Mouse (Mus musculus): ENCODE measurements around the gene D7Ertd443e.

Gene D7Ertd443e

GRCm38 (mm10) chr7:134385561-134385960 lies at the start of gene D7Ertd443e:
Gene D7Ertd443e, minus strand, starts transcription at chr7:134385661.
- DNase-seq (ENCODE audit: low spot score in 2 of 2), result no peak

- DNase-seq (ENCODE audit: low spot score in 2 of 2), result no peak
Observed at GRCm38 (mm10) chr7:134431681-134432080, 46.2 kb upstream of the D7Ertd443e start.

GRCm38 (mm10) chr7:134428676-134429075 lies 43.2 kb upstream of the D7Ertd443e start:
- no peak for DNase-seq (ENCODE audit: low spot score in 2 of 2)

DNA sequence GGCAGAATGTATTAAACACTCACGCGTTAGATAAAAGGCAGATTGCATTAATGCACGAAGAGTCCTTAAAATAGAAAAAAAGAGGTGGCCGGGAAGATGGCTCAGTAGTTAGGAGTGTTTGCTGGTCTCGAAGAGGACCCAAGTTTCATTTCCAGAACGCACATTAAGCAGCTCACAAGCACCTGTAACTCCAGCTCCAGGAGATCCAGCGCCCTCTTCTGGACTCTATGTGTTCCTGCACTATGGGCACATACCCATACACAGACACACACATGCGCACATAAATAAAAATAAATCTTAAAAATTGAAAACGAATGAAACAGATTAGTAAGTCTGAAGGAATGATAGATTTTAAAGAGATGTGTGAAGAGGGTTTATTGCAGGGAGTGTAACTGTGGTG lies 29.6 kb upstream of the D7Ertd443e start:
- DNase-seq (ENCODE audit: low spot score in 2 of 2), result no peak

DNA sequence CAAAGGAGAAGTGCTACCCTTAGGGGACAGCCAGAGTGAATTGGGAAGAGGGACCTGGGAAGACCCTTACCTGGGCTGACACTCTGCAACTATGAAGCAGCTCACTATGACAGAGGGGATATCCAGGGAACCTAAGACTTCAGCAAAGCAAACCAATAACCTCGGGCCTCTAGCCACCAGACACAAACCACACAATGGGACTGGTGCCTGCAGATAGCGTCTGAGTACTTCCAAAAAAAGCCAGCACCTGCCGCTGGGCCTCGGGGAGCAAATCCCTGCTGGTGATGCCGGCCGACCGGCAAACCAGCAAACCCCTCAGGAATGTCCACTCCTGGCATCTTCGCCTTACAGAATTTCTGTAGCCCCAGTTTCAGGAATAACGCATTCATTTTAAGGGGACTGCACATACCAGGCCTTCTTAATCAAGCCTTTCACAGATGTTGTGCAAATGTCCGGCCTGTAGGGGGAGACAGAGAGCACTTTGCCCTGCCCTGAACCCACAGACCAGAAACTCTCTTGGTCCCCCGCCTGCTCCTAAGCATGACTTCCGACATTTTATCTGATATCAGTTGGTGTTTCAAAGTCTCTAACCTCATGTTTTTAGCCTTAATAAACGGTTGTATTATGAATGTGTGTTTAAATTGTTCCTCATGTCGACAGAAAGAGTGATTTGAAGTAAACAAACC lies 28.7 kb upstream of the D7Ertd443e start:
- peak in 1 of 2 experiments; percentile 2 for DNase-seq (ENCODE audit: low spot score in 2 of 2)

DNA sequence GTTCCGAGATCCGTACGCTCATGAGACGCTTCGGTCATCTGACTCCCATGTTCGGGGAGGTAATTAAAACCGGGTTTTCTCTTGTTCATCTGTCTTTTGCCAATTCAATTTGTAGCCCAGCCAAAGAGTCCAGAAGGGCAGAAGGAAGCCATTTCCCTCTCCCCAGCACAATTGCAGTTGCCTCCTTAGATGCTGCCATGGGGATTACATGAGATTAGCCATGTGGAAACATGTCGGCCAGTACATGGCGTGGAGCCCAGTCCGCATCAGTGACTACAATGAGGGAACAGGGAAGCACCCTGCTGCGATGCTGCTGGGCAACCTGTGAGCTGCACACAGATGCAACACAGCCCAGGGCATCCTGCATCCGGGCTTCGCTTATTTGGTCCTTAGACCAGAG lies 23.2 kb upstream of the D7Ertd443e start:
- DNase-seq (ENCODE audit: low spot score in 2 of 2), result no peak

- DNase-seq (ENCODE audit: low spot score in 2 of 2), result no peak
Observed at GRCm38 (mm10) chr7:134400746-134401145, 15.3 kb upstream of the D7Ertd443e start.

DNA sequence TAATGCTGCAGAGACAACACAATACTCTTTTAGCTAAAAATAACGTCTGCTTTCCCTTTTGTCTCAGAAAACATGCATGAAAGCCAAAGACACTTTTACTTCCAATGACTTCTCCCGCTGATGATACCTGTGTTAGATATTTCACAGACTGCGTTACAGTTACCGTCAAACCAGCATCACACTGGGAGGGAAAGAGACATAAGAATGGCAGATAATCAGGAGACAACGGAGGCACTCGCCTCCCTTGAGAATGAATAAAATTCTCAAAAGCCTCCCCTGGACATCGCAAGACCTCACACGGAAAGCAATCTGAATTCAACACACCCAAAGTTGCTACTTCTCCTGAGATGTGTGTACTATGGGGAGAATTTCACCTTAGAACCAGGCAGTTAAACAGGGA lies 11.3 kb upstream of the D7Ertd443e start:
- no peak for DNase-seq (ENCODE audit: low spot score in 2 of 2)

GRCm38 (mm10) chr7:134382791-134383190 lies 2.7 kb downstream of the D7Ertd443e start:
- no peak for DNase-seq (ENCODE audit: low spot score in 2 of 2)

DNA sequence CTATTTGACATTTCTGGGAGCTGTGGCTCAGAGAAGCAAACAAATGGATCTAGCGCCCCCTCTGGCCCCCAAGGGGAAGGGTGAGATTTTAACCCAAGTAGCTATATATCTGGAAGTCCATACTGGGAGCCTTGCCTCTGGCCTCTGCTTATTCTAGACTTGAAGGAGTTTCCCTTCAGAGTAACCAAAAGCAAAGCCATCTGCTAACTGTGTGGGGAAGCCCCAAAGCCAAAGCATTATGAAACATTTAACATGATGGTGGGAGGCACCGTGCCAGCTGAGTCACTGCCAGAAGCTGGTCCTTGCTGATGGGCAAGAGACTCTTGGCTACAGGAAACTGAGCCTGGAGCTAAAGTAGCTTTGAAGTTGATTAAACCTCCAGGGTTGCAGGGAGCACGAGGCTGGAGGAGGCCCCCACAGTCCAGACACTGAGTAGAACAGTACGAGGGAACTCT lies 4.0 kb downstream of the D7Ertd443e start:
- DNase-seq (ENCODE audit: low spot score in 2 of 2), result peak in 1 of 2 experiments; percentile 14

- no peak for DNase-seq (ENCODE audit: low spot score in 2 of 2)
Observed at GRCm38 (mm10) chr7:134378273-134378672, 7.2 kb downstream of the D7Ertd443e start.

DNA sequence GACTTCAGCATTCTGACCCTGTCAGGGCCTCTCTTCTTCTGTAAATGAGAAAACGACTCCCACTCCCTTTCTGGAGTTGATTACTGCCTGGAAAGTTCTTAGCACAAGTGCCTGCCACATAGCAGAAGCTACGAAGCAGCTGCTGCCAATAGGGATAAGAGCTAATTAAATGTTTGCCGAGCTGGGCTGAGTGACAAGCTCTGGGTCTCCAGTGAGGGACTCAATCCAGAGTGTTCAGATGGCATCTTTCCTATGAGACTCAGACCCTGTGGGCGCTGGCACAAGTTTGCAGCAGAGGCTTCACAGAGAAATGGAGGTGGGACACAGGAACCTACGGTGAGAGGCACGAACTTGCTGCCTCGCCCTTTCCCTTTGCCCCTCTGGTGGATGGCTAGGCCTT lies 8.7 kb downstream of the D7Ertd443e start:
- DNase-seq (ENCODE audit: low spot score in 2 of 2), result no peak

GRCm38 (mm10) chr7:134372276-134372675 lies 13.2 kb downstream of the D7Ertd443e start:
- no peak for DNase-seq (ENCODE audit: low spot score in 2 of 2)

GRCm38 (mm10) chr7:134369241-134369640 lies 16.2 kb downstream of the D7Ertd443e start:
- no peak for DNase-seq (ENCODE audit: low spot score in 2 of 2)

DNA sequence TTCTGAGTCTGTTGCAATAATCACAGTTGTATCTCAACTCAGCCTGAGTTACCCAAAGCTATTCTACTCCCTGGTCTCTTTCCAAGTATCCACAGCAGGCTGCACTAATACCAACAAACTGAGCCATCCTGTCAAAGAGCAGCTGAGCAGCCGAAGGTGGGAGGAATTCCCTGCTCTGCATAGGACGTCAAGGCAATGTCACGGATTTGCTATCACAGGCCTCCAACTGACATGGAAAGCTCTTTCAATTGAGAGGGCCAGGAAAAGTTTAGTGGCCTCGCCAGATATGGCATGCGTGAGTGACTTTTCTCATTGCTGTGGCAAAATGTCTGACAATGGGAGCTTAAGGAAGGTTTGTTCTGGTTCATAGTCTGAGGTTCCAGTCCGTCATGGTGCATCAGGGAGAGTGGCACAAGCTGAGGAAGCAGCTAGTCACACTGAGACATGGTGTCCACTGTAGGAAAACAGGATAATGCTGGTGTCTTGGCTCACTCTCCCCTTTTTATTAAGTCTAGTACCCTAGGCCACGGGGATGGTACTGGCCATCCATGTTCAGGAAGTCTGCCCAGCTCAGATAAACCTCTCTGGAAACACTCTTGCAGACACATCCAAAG lies 23.1 kb downstream of the D7Ertd443e start:
- no peak for DNase-seq (ENCODE audit: low spot score in 2 of 2)

DNA sequence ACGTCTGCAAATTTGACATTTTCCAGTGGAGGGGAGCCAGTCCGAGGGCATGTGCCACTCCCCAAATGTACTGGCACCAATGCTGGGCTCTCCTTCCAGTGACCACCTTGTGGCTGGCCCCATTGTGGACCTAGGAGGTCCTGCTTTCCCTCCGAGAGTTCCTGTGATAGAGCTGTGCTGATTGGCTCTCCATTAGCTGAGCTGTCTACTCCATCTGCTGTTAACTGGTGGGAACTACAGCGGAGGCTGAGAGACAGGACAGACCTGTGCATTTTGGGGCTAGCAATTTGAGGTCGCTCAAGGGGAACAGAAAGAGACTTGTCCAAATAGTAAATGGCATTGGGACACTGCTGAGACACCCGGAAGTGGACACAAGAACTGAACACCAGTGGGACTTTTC lies 36.6 kb downstream of the D7Ertd443e start:
- DNase-seq (ENCODE audit: low spot score in 2 of 2), result peak; percentile 16 to 25

DNA sequence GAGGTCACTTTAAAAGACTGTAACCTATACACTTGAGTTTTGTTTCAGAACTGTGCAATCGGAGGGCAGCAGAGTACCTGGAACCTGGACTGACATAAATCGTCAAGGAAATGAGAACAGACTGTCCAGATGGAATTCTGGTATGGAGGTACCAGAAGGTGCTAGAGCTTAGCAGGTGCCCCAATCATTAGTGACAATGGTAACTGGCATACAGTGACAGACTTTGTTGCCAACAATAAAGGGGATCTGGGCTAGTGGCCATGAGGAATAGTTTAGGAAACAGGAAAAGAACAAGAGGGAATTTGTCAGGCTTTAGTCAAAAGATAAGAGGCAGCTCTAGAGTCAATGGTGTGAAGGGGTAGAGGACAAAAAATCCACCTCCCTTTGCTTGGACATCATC lies 43.3 kb downstream of the D7Ertd443e start:
- no peak for DNase-seq (ENCODE audit: low spot score in 2 of 2)

DNA sequence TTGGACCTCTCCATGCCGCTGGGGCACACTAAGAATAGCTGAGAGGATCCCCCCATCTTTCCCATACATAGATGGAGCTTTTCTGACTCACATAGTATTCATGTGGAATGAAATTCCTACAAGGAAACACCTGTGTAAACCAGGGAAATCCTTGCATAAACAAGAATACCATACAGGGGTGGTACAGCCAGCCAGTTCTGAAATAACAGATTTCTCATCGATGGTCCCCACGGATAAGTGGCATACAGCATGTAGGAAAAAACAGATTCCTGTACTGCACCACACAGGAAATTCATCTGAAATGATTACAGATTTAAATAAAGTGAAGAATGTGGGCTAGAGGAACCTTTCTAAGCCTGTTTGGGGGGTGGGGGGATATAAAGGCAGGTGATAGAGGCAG lies 49.5 kb downstream of the D7Ertd443e start:
- no peak for DNase-seq (ENCODE audit: low spot score in 2 of 2)

- no peak for DNase-seq (ENCODE audit: low spot score in 2 of 2)
Observed at GRCm38 (mm10) chr7:134320979-134321378, 64.5 kb downstream of the D7Ertd443e start.

DNA sequence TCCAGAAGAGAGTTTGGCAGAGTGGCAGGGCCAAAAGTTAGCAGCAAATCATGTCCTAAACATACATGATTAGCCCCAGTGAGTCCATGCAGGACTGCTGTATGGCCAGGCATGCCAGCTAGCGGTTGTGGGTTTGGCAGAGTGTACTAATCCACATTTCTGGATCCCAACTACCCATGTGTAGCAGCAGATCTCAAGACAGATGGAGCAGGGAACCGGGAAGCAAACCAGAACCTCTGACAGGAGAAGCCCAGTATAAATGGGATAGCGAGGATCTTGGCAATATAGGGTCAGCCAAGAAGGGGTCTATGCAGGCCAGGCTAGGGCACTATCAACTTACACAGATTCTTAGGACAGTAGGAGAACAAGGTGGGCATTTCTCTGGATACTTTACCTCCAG lies 83.4 kb downstream of the D7Ertd443e start:
- DNase-seq (ENCODE audit: low spot score in 2 of 2), result no peak

- DNase-seq (ENCODE audit: low spot score in 2 of 2), result no peak
Observed at GRCm38 (mm10) chr7:134301285-134301684, 84.2 kb downstream of the D7Ertd443e start.

- DNase-seq (ENCODE audit: low spot score in 2 of 2), result peak in 1 of 2 experiments; percentile 21
Observed at GRCm38 (mm10) chr7:134292750-134293149, 92.7 kb downstream of the D7Ertd443e start.

DNA sequence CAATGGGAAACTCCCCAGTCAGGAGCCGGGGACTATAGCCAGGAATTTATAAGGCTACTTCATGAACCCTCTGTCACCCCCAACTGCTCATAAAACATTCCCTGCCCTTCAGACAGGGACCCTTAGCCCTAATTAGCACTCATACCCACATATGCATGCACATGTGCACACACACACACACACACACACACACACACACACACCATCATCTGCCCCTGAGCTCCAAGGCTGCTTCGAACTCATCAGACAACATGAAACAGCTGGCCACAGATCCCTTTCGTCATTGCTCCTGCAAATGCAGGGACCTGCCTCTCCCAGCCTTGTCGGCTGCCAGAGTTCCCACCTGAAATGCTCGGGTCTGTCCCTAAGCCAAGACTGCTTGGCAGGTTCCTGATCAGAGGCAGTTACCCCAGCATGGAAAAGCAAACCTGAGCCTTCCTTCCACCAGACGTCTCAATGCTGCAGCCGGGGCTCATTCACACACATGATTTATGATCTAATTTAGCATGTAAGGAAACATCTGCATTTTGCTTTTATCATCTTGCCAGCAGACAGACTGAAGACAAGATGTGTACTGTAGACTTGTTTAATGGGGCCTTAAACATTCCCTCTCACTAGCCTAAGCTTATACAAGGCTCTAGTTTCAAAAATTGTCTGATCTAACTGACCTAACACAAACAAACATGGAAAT lies 95.7 kb downstream of the D7Ertd443e start:
- no peak for DNase-seq (ENCODE audit: low spot score in 2 of 2)

Data from urinary bladder, adult 18-20 months (tissue).